Mouse (Mus musculus): ENCODE results near the gene Gm11084. TPM values are rescaled to one million over a fixed set of nuclear protein-coding genes. Genes with fewer than 3 reads are reported as not detected.
"Not testable (repeated sequence)": the region's sequence is repeated elsewhere in the genome, so short reads cannot be mapped to it uniquely, and the experiment has no call there.

The Gm11084 gene
- polyA plus RNA-seq, 1 experiment = not detected

GRCm38 (mm10) chr2:72996808-72997378 lies 10.4 kb upstream of the Gm11084 start:
- peak overlapping the region; percentile 75 for H3K4me3 ChIP-seq (replicated peaks)
- TF ChIP-seq GATA1 (IDR thresholded peaks at IDR 0.05; ENCODE audit: borderline replicate concordance, low read length) = no peak
- no peak for TF ChIP-seq FLI1 (IDR thresholded peaks at IDR 0.05; ENCODE audit: low read length)
- H3K36me3 ChIP-seq (replicated peaks; ENCODE audit: low read length) = no peaks in the 10 kb centered on the region
- peaks cover 18% of the 10 kb centered on the region for H3K4me1 ChIP-seq
- H3K9me3 ChIP-seq = peaks cover 3% of the 10 kb centered on the region
- H3K27me3 ChIP-seq (replicated peaks) = no peaks in the 10 kb centered on the region

GRCm38 (mm10) chr2:72995346-72996097 lies 9.0 kb upstream of the Gm11084 start:
- H3K4me1 ChIP-seq = peaks cover 16% of the 10 kb centered on the region
- H3K9me3 ChIP-seq = peaks cover 11% of the 10 kb centered on the region
- no peak overlapping the region for H3K4me3 ChIP-seq (replicated peaks)
- TF ChIP-seq FLI1 (IDR thresholded peaks at IDR 0.05; ENCODE audit: low read length) (no peak), GATA1 (IDR thresholded peaks at IDR 0.05; ENCODE audit: borderline replicate concordance, low read length) (no peak)
- H3K27me3 ChIP-seq (replicated peaks) = no peaks in the 10 kb centered on the region
- peaks cover 4% of the 10 kb centered on the region for H3K36me3 ChIP-seq (replicated peaks; ENCODE audit: low read length)

GRCm38 (mm10) chr2:72994165-72994564 lies 7.6 kb upstream of the Gm11084 start:
- H3K9me3 ChIP-seq = peaks cover 19% of the 10 kb centered on the region
- no peaks in the 10 kb centered on the region for H3K27me3 ChIP-seq (replicated peaks)
- H3K36me3 ChIP-seq (replicated peaks; ENCODE audit: low read length) = peaks cover 11% of the 10 kb centered on the region
- H3K4me1 ChIP-seq = peaks cover 16% of the 10 kb centered on the region
- TF ChIP-seq GATA1 (IDR thresholded peaks at IDR 0.05; ENCODE audit: borderline replicate concordance, low read length) = no peak
- TF ChIP-seq FLI1 (IDR thresholded peaks at IDR 0.05; ENCODE audit: low read length) = no peak
- H3K4me3 ChIP-seq (replicated peaks) = no peak overlapping the region

- peaks cover 26% of the 10 kb centered on the region for H3K36me3 ChIP-seq (replicated peaks; ENCODE audit: low read length)
- H3K4me1 ChIP-seq = peaks cover 16% of the 10 kb centered on the region
- H3K4me3 ChIP-seq (replicated peaks) = no peak overlapping the region
- H3K27me3 ChIP-seq (replicated peaks) = no peaks in the 10 kb centered on the region
- no peak for TF ChIP-seq GATA1 (IDR thresholded peaks at IDR 0.05; ENCODE audit: borderline replicate concordance, low read length)
- TF ChIP-seq FLI1 (IDR thresholded peaks at IDR 0.05; ENCODE audit: low read length) = no peak
- H3K9me3 ChIP-seq = peaks cover 26% of the 10 kb centered on the region
These were observed 6.0 kb upstream of the Gm11084 start for GRCm38 (mm10) chr2:72992497-72992896.

- H3K27me3 ChIP-seq (replicated peaks); H3K4me1 ChIP-seq; H3K4me3 ChIP-seq (replicated peaks): not testable (repeated sequence)
- H3K36me3 ChIP-seq (replicated peaks; ENCODE audit: low read length) = peaks cover 28% of the 10 kb centered on the region
- peaks cover 26% of the 10 kb centered on the region for H3K9me3 ChIP-seq
These were observed 2.4 kb upstream of the Gm11084 start for GRCm38 (mm10) chr2:72988945-72989344.

- peaks cover 15% of the 10 kb centered on the region for H3K9me3 ChIP-seq
- H3K27me3 ChIP-seq (replicated peaks) = no peaks in the 10 kb centered on the region
- no peak for TF ChIP-seq GATA1 (IDR thresholded peaks at IDR 0.05; ENCODE audit: borderline replicate concordance, low read length)
- no peak for TF ChIP-seq FLI1 (IDR thresholded peaks at IDR 0.05; ENCODE audit: low read length)
- H3K36me3 ChIP-seq (replicated peaks; ENCODE audit: low read length) = peaks cover 24% of the 10 kb centered on the region
- H3K4me1 ChIP-seq = peaks cover 20% of the 10 kb centered on the region
- no peak overlapping the region for H3K4me3 ChIP-seq (replicated peaks)
These were observed 1.0 kb downstream of the Gm11084 start for GRCm38 (mm10) chr2:72985516-72985915.

GRCm38 (mm10) chr2:72984806-72985205 lies 1.7 kb downstream of the Gm11084 start:
- no peaks in the 10 kb centered on the region for H3K27me3 ChIP-seq (replicated peaks)
- TF ChIP-seq FLI1 (IDR thresholded peaks at IDR 0.05; ENCODE audit: low read length) (no peak), GATA1 (IDR thresholded peaks at IDR 0.05; ENCODE audit: borderline replicate concordance, low read length) (no peak)
- peaks cover 12% of the 10 kb centered on the region for H3K9me3 ChIP-seq
- H3K4me3 ChIP-seq (replicated peaks) = no peak overlapping the region
- H3K4me1 ChIP-seq = peaks cover 20% of the 10 kb centered on the region
- H3K36me3 ChIP-seq (replicated peaks; ENCODE audit: low read length) = peaks cover 21% of the 10 kb centered on the region

- no peak for TF ChIP-seq FLI1 (IDR thresholded peaks at IDR 0.05; ENCODE audit: low read length)
- Histone ChIP-seq H3K36me3 (replicated peaks; ENCODE audit: low read length) (peaks cover 8% of the 10 kb centered on the region), H3K4me3 (replicated peaks) (no peak overlapping the region), H3K4me1 (peaks cover 20% of the 10 kb centered on the region), H3K27me3 (replicated peaks) (no peaks in the 10 kb centered on the region), H3K9me3 (no peaks in the 10 kb centered on the region)
These were observed 3.3 kb downstream of the Gm11084 start for GRCm38 (mm10) chr2:72983211-72983610.

GRCm38 (mm10) chr2:72982110-72982785 lies 4.3 kb downstream of the Gm11084 start:
- TF ChIP-seq GATA1 (IDR thresholded peaks at IDR 0.05; ENCODE audit: borderline replicate concordance, low read length) (no peak), FLI1 (IDR thresholded peaks at IDR 0.05; ENCODE audit: low read length) (no peak)
- Histone ChIP-seq H3K27me3 (replicated peaks) (no peaks in the 10 kb centered on the region), H3K4me3 (replicated peaks) (no peak overlapping the region), H3K36me3 (replicated peaks; ENCODE audit: low read length) (no peaks in the 10 kb centered on the region), H3K4me1 (peaks cover 22% of the 10 kb centered on the region), H3K9me3 (no peaks in the 10 kb centered on the region)

- TF ChIP-seq FLI1 (IDR thresholded peaks at IDR 0.05; ENCODE audit: low read length) = no peak
- TF ChIP-seq GATA1 (IDR thresholded peaks at IDR 0.05; ENCODE audit: borderline replicate concordance, low read length) = no peak
- peaks cover 2% of the 10 kb centered on the region for H3K36me3 ChIP-seq (replicated peaks; ENCODE audit: low read length)
- H3K4me1 ChIP-seq = peaks cover 27% of the 10 kb centered on the region
- no peaks in the 10 kb centered on the region for H3K9me3 ChIP-seq
- H3K27me3 ChIP-seq (replicated peaks) = no peaks in the 10 kb centered on the region
- H3K4me3 ChIP-seq (replicated peaks) = peak overlapping the region; percentile 91
These were observed 4.9 kb downstream of the Gm11084 start for GRCm38 (mm10) chr2:72981441-72982109.
